Mouse (Mus musculus): ENCODE data around the gene Myo18a. TPM values are rescaled to one million over a fixed set of nuclear protein-coding genes. Genes with fewer than 3 reads are reported as not detected.
A peak's percentile ranks its signal among the peaks of the same experiment; 100 is the strongest.

Gene Myo18a
- polyA plus RNA-seq, 1 experiment = 73.3 TPM

- Histone ChIP-seq H3K27ac (ENCODE audit: insufficient read depth, low read length) (no peak overlapping the region), H3K4me3 (ENCODE audit: insufficient read depth, low read length) (no peak overlapping the region), H3K4me1 (ENCODE audit: control insufficient read depth, insufficient read depth, low read length) (no peaks in the 10 kb centered on the region)
- TF ChIP-seq POLR2A (IDR thresholded peaks at IDR 0.05; ENCODE audit: extremely low read depth, insufficient read depth, low read length) (no peak), CTCF (IDR thresholded peaks at IDR 0.05; ENCODE audit: extremely low read depth, insufficient read depth, low read length) (0 out of 2 replicates have a peak, but pooled peaks have one; percentile 3)
Measured at GRCm38 (mm10) chr11:77828163-77828562, 65.1 kb downstream of the Myo18a start.

- TF ChIP-seq CTCF (IDR thresholded peaks at IDR 0.05; ENCODE audit: extremely low read depth, insufficient read depth, low read length) (no peak), POLR2A (IDR thresholded peaks at IDR 0.05; ENCODE audit: extremely low read depth, insufficient read depth, low read length) (no peak)
- Histone ChIP-seq H3K4me1 (ENCODE audit: control insufficient read depth, insufficient read depth, low read length) (no peaks in the 10 kb centered on the region), H3K27ac (ENCODE audit: insufficient read depth, low read length) (no peak overlapping the region), H3K4me3 (ENCODE audit: insufficient read depth, low read length) (no peak overlapping the region)
Measured at GRCm38 (mm10) chr11:77829043-77829841, 66.2 kb downstream of the Myo18a start.

- H3K4me1 ChIP-seq (ENCODE audit: control insufficient read depth, insufficient read depth, low read length) = no peaks in the 10 kb centered on the region
- H3K4me3 ChIP-seq (ENCODE audit: insufficient read depth, low read length) = no peak overlapping the region
- H3K27ac ChIP-seq (ENCODE audit: insufficient read depth, low read length) = no peak overlapping the region
- TF ChIP-seq CTCF (IDR thresholded peaks at IDR 0.05; ENCODE audit: extremely low read depth, insufficient read depth, low read length) = no peak
- no peak for TF ChIP-seq POLR2A (IDR thresholded peaks at IDR 0.05; ENCODE audit: extremely low read depth, insufficient read depth, low read length)
Measured at GRCm38 (mm10) chr11:77830875-77831274, 67.8 kb downstream of the Myo18a start.

- TF ChIP-seq CTCF (IDR thresholded peaks at IDR 0.05; ENCODE audit: extremely low read depth, insufficient read depth, low read length) (no peak), POLR2A (IDR thresholded peaks at IDR 0.05; ENCODE audit: extremely low read depth, insufficient read depth, low read length) (no peak)
- Histone ChIP-seq H3K4me1 (ENCODE audit: control insufficient read depth, insufficient read depth, low read length) (no peaks in the 10 kb centered on the region), H3K4me3 (ENCODE audit: insufficient read depth, low read length) (no peak overlapping the region), H3K27ac (ENCODE audit: insufficient read depth, low read length) (no peak overlapping the region)
Measured at GRCm38 (mm10) chr11:77832541-77832940, 69.5 kb downstream of the Myo18a start.

GRCm38 (mm10) chr11:77835109-77835508, 72.1 kb downstream of the Myo18a start:
- TF ChIP-seq POLR2A (IDR thresholded peaks at IDR 0.05; ENCODE audit: extremely low read depth, insufficient read depth, low read length) (no peak), CTCF (IDR thresholded peaks at IDR 0.05; ENCODE audit: extremely low read depth, insufficient read depth, low read length) (peak; percentile 17; the same call in 1 of the 2 replicates)
- peaks cover 4% of the 10 kb centered on the region; the same call in 1 of the 2 replicates for H3K4me1 ChIP-seq (ENCODE audit: control insufficient read depth, insufficient read depth, low read length)
- no peak overlapping the region for H3K4me3 ChIP-seq (ENCODE audit: insufficient read depth, low read length)

GRCm38 (mm10) chr11:77836290-77836689, 73.2 kb downstream of the Myo18a start:
- TF ChIP-seq POLR2A (IDR thresholded peaks at IDR 0.05; ENCODE audit: extremely low read depth, insufficient read depth, low read length) = no peak
- TF ChIP-seq CTCF (IDR thresholded peaks at IDR 0.05; ENCODE audit: extremely low read depth, insufficient read depth, low read length) = no peak
- H3K27ac ChIP-seq (ENCODE audit: insufficient read depth, low read length) = no peak overlapping the region
- peaks cover 6% of the 10 kb centered on the region; the same call in 1 of the 2 replicates for H3K4me1 ChIP-seq (ENCODE audit: control insufficient read depth, insufficient read depth, low read length)
- H3K4me3 ChIP-seq (ENCODE audit: insufficient read depth, low read length) = no peak overlapping the region

More at GRCm38 (mm10) chr11:77835109-77835508, 72.1 kb downstream of the Myo18a start:
- H3K27ac ChIP-seq (ENCODE audit: insufficient read depth, low read length) = no peak overlapping the region

- TF ChIP-seq CTCF (IDR thresholded peaks at IDR 0.05; ENCODE audit: extremely low read depth, insufficient read depth, low read length) = no peak
- no peak for TF ChIP-seq POLR2A (IDR thresholded peaks at IDR 0.05; ENCODE audit: extremely low read depth, insufficient read depth, low read length)
- H3K4me1 ChIP-seq (ENCODE audit: control insufficient read depth, insufficient read depth, low read length) = peaks cover 6% of the 10 kb centered on the region; the same call in 1 of the 2 replicates
- no peak overlapping the region for H3K4me3 ChIP-seq (ENCODE audit: insufficient read depth, low read length)
- no peak overlapping the region for H3K27ac ChIP-seq (ENCODE audit: insufficient read depth, low read length)
Measured at GRCm38 (mm10) chr11:77836751-77837150, 73.7 kb downstream of the Myo18a start.

GRCm38 (mm10) chr11:77837856-77838255, 74.8 kb downstream of the Myo18a start:
- Histone ChIP-seq H3K4me1 (ENCODE audit: control insufficient read depth, insufficient read depth, low read length) (peaks cover 6% of the 10 kb centered on the region; the same call in 1 of the 2 replicates), H3K4me3 (ENCODE audit: insufficient read depth, low read length) (no peak overlapping the region), H3K27ac (ENCODE audit: insufficient read depth, low read length) (no peak overlapping the region)
- TF ChIP-seq POLR2A (IDR thresholded peaks at IDR 0.05; ENCODE audit: extremely low read depth, insufficient read depth, low read length) (no peak), CTCF (IDR thresholded peaks at IDR 0.05; ENCODE audit: extremely low read depth, insufficient read depth, low read length) (no peak)

- Histone ChIP-seq H3K27ac (ENCODE audit: insufficient read depth, low read length) (no peak overlapping the region), H3K4me1 (ENCODE audit: control insufficient read depth, insufficient read depth, low read length) (peaks cover 6% of the 10 kb centered on the region; the same call in 1 of the 2 replicates)
- TF ChIP-seq CTCF (IDR thresholded peaks at IDR 0.05; ENCODE audit: extremely low read depth, insufficient read depth, low read length) (no peak), POLR2A (IDR thresholded peaks at IDR 0.05; ENCODE audit: extremely low read depth, insufficient read depth, low read length) (no peak)
Measured at GRCm38 (mm10) chr11:77840523-77841245, 77.6 kb downstream of the Myo18a start.

More at GRCm38 (mm10) chr11:77840523-77841245, 77.6 kb downstream of the Myo18a start:
- H3K4me3 ChIP-seq (ENCODE audit: insufficient read depth, low read length) = no peak overlapping the region

All from cortical plate, adult 2 months (tissue).